Mouse (Mus musculus): Measurements from ENCODE around the gene Ndufaf5.
"Not testable (repeated sequence)": the region's sequence is repeated elsewhere in the genome, so short reads cannot be mapped to it uniquely, and the experiment has no call there.

The Ndufaf5 gene

GRCm38 (mm10) chr2:140170127-140170802 lies at the start of gene Ndufaf5, which contains the start of gene Esf1:
Ndufaf5 (plus strand) TSS chr2:140170649.
Esf1 (minus strand) TSS chr2:140170564.
- TF ChIP-seq CTCF (conservative IDR thresholded peaks at IDR 0.05; ENCODE audit: low read length) (no peak), NANOG (IDR thresholded peaks at IDR 0.05; ENCODE audit: borderline replicate concordance, low read length) (no peak), POU5F1 (IDR thresholded peaks at IDR 0.05; ENCODE audit: borderline replicate concordance, low read length) (no peak)
- no peaks in the 10 kb centered on the region for H3K9me3 ChIP-seq (ENCODE audit: low read length)

GRCm38 (mm10) chr2:140125516-140125915 lies 44.9 kb upstream of the Ndufaf5 start:
- H3K9me3 ChIP-seq (ENCODE audit: low read length): no peaks in the 10 kb centered on the region
- TF ChIP-seq CTCF (conservative IDR thresholded peaks at IDR 0.05; ENCODE audit: low read length): peak; percentile 35; the same call in 1 of the 2 replicates
- no peak for TF ChIP-seq POU5F1 (IDR thresholded peaks at IDR 0.05; ENCODE audit: borderline replicate concordance, low read length)
- no peak for TF ChIP-seq NANOG (IDR thresholded peaks at IDR 0.05; ENCODE audit: borderline replicate concordance, low read length)
- no peaks in the 10 kb centered on the region for H3K4me1 ChIP-seq (replicated peaks; ENCODE audit: low read depth, low read length)

More at GRCm38 (mm10) chr2:140170127-140170802, at the start of gene Ndufaf5, which contains the start of gene Esf1:
- Histone ChIP-seq H3K4me1 (replicated peaks; ENCODE audit: low read depth, low read length) (peaks cover 25% of the 10 kb centered on the region), H3K27me3 (ENCODE audit: insufficient read depth, low read length) (no peaks in the 10 kb centered on the region), H3K4me3 (replicated peaks; ENCODE audit: low read length) (peak within 1 kb of the TSS; percentile 99), H3K36me3 (ENCODE audit: insufficient read depth, low read length) (peaks cover 18% of the 10 kb centered on the region)

GRCm38 (mm10) chr2:140151743-140152142 lies 18.7 kb upstream of the Ndufaf5 start, which contains the start of gene Gm17374:
Gm17374 (plus strand) TSS chr2:140152043.
- H3K4me1 ChIP-seq (replicated peaks; ENCODE audit: low read depth, low read length); H3K4me3 ChIP-seq (replicated peaks; ENCODE audit: low read length); H3K27me3 ChIP-seq (ENCODE audit: insufficient read depth, low read length); H3K9me3 ChIP-seq (ENCODE audit: low read length): not testable (repeated sequence)
- H3K36me3 ChIP-seq (ENCODE audit: insufficient read depth, low read length): peaks cover 67% of the 10 kb centered on the region

More at GRCm38 (mm10) chr2:140125516-140125915, 44.9 kb upstream of the Ndufaf5 start:
- Histone ChIP-seq H3K27me3 (ENCODE audit: insufficient read depth, low read length) (no peaks in the 10 kb centered on the region), H3K4me3 (replicated peaks; ENCODE audit: low read length) (no peak overlapping the region), H3K36me3 (ENCODE audit: insufficient read depth, low read length) (peaks cover 88% of the 10 kb centered on the region)

GRCm38 (mm10) chr2:140159186-140159730 lies 11.2 kb upstream of the Ndufaf5 start:
- TF ChIP-seq NANOG (IDR thresholded peaks at IDR 0.05; ENCODE audit: borderline replicate concordance, low read length): no peak
- TF ChIP-seq CTCF (conservative IDR thresholded peaks at IDR 0.05; ENCODE audit: low read length): peak; percentile 47
- H3K4me3 ChIP-seq (replicated peaks; ENCODE audit: low read length): no peak overlapping the region
- H3K9me3 ChIP-seq (ENCODE audit: low read length): no peaks in the 10 kb centered on the region
- H3K4me1 ChIP-seq (replicated peaks; ENCODE audit: low read depth, low read length): no peaks in the 10 kb centered on the region
- no peaks in the 10 kb centered on the region for H3K27me3 ChIP-seq (ENCODE audit: insufficient read depth, low read length)
- peaks cover 82% of the 10 kb centered on the region for H3K36me3 ChIP-seq (ENCODE audit: insufficient read depth, low read length)

GRCm38 (mm10) chr2:140163351-140163854 lies 7.0 kb upstream of the Ndufaf5 start:
- Histone ChIP-seq H3K36me3 (ENCODE audit: insufficient read depth, low read length) (peaks cover 71% of the 10 kb centered on the region), H3K4me3 (replicated peaks; ENCODE audit: low read length) (no peak overlapping the region), H3K9me3 (ENCODE audit: low read length) (no peaks in the 10 kb centered on the region), H3K4me1 (replicated peaks; ENCODE audit: low read depth, low read length) (peaks cover 3% of the 10 kb centered on the region; the same call in 1 of the 2 replicates), H3K27me3 (ENCODE audit: insufficient read depth, low read length) (no peaks in the 10 kb centered on the region)
- no peak for TF ChIP-seq POU5F1 (IDR thresholded peaks at IDR 0.05; ENCODE audit: borderline replicate concordance, low read length)
- no peak for TF ChIP-seq CTCF (conservative IDR thresholded peaks at IDR 0.05; ENCODE audit: low read length)
- no peak for TF ChIP-seq NANOG (IDR thresholded peaks at IDR 0.05; ENCODE audit: borderline replicate concordance, low read length)

- peaks cover 25% of the 10 kb centered on the region for H3K4me1 ChIP-seq (replicated peaks; ENCODE audit: low read depth, low read length)
- peak overlapping the region; percentile 99 for H3K4me3 ChIP-seq (replicated peaks; ENCODE audit: low read length)
- H3K9me3 ChIP-seq (ENCODE audit: low read length): no peaks in the 10 kb centered on the region
- TF ChIP-seq POU5F1 (IDR thresholded peaks at IDR 0.05; ENCODE audit: borderline replicate concordance, low read length) (no peak), CTCF (conservative IDR thresholded peaks at IDR 0.05; ENCODE audit: low read length) (no peak), NANOG (IDR thresholded peaks at IDR 0.05; ENCODE audit: borderline replicate concordance, low read length) (no peak)
- no peaks in the 10 kb centered on the region for H3K27me3 ChIP-seq (ENCODE audit: insufficient read depth, low read length)
- H3K36me3 ChIP-seq (ENCODE audit: insufficient read depth, low read length): peaks cover 29% of the 10 kb centered on the region
Measured at GRCm38 (mm10) chr2:140169057-140169456, 1.4 kb upstream of the Ndufaf5 start.

- Histone ChIP-seq H3K4me3 (replicated peaks; ENCODE audit: low read length) (peak overlapping the region; percentile 99), H3K4me1 (replicated peaks; ENCODE audit: low read depth, low read length) (peaks cover 25% of the 10 kb centered on the region), H3K27me3 (ENCODE audit: insufficient read depth, low read length) (no peaks in the 10 kb centered on the region), H3K36me3 (ENCODE audit: insufficient read depth, low read length) (peaks cover 19% of the 10 kb centered on the region), H3K9me3 (ENCODE audit: low read length) (no peaks in the 10 kb centered on the region)
- no peak for TF ChIP-seq NANOG (IDR thresholded peaks at IDR 0.05; ENCODE audit: borderline replicate concordance, low read length)
- TF ChIP-seq POU5F1 (IDR thresholded peaks at IDR 0.05; ENCODE audit: borderline replicate concordance, low read length): no peak
- TF ChIP-seq CTCF (conservative IDR thresholded peaks at IDR 0.05; ENCODE audit: low read length): no peak
Measured at GRCm38 (mm10) chr2:140170803-140171553, 529 bp downstream of the Ndufaf5 start.

- H3K9me3 ChIP-seq (ENCODE audit: low read length); H3K4me3 ChIP-seq (replicated peaks; ENCODE audit: low read length); H3K27me3 ChIP-seq (ENCODE audit: insufficient read depth, low read length): not testable (repeated sequence)
- TF ChIP-seq CTCF (conservative IDR thresholded peaks at IDR 0.05; ENCODE audit: low read length): peak; percentile 29
- Histone ChIP-seq H3K36me3 (ENCODE audit: insufficient read depth, low read length) (peaks cover 31% of the 10 kb centered on the region), H3K4me1 (replicated peaks; ENCODE audit: low read depth, low read length) (peaks cover 29% of the 10 kb centered on the region)
Measured at GRCm38 (mm10) chr2:140185685-140186210, 15.3 kb downstream of the Ndufaf5 start.
